In the genomic region with DNA sequence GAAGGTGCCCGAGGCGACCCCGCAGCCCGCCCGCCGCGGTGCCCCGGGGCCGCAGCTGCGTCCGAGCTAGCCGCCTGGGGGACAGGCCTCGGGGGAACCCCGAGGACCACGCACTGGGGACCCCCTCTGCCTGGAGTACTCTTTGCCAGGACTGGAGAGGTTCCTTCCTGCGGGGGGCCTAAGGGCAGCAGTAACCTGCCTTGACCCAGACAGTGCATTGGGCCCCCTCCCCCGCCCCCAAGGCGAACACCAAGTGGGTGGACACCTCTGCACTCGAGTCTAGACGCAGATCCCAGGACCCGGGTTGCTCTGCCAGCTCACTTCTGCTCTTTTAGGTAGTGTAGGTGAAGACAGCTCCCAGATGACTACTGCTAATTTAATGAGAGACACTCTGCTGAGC, we compare ENCODE assay signal across 10 mouse cellular contexts. TPM values are rescaled to one million over a fixed set of nuclear protein-coding genes. Genes with fewer than 3 reads are reported as not detected.
A peak's percentile ranks its signal among the peaks of the same experiment; 100 is the strongest.
DNase-seq lines count a peak whose midpoint lies in the region; ATAC-seq and TF ChIP-seq lines count a peak whose summit lies in the region.
"Had no signal": no experiment of that assay in that cellular context is flagged by ENCODE, and none has a peak within 500 bp of the region (broad histone marks: within the 10 kb centered on the region; RNA-seq: fewer than 3 reads in every experiment).

No protein-coding gene starts in this region.

- peaks cover 69% of the 10 kb centered on the region for H3K27me3 ChIP-seq in kidney, postnatal 0 days (ENCODE audit: insufficient read depth, low read length)
- peaks cover 96% of the 10 kb centered on the region for H3K27me3 ChIP-seq in forebrain, embryonic 10.5 days (ENCODE audit: poor library complexity, severe bottlenecking)
- H3K27me3 ChIP-seq in intestine, embryonic 16.5 days (replicated peaks; ENCODE audit: control insufficient read depth, insufficient read depth, low read length), result peaks cover 73% of the 10 kb centered on the region
- H3K27me3 ChIP-seq in neural tube, embryonic 13.5 days, result peaks cover 77% of the 10 kb centered on the region

- no peaks in the 10 kb centered on the region for H3K9me3 ChIP-seq in kidney, postnatal 0 days (replicated peaks; ENCODE audit: low read length)
- no peaks in the 10 kb centered on the region for H3K9me3 ChIP-seq in forebrain, embryonic 10.5 days
- H3K9me3 ChIP-seq in intestine, embryonic 16.5 days (ENCODE audit: control insufficient read depth, low read length), result 0 out of 2 replicates have a peak, but pooled peaks cover 5% of the 10 kb centered on the region
- H3K9me3 ChIP-seq in neural tube, embryonic 13.5 days, result no peaks in the 10 kb centered on the region

- H3K4me3 ChIP-seq in kidney, postnatal 0 days (replicated peaks; ENCODE audit: low read depth, low read length), result peak overlapping the region; percentile 34
- H3K4me3 ChIP-seq in forebrain, embryonic 10.5 days, result peak overlapping the region; percentile 48
- peak overlapping the region; percentile 46 for H3K4me3 ChIP-seq in intestine, embryonic 16.5 days (ENCODE audit: low read length)
- H3K4me3 ChIP-seq in neural tube, embryonic 13.5 days, result peak overlapping the region; percentile 88

- TF ChIP-seq CTCF in kidney, postnatal 0 days (IDR thresholded peaks at IDR 0.05; ENCODE audit: low read depth), result no peak

- no peak for DNase-seq in kidney, postnatal 0 days (ENCODE audit: low spot score)
- no peak for DNase-seq in kidney, postnatal 10 days
- no peak for DNase-seq in forebrain, embryonic 10.5 days (ENCODE audit: extremely low spot score, low spot score)
- DNase-seq in left cerebral cortex, postnatal 36 days (ENCODE audit: low spot score in 2 of 2), result no peak
- no peak for DNase-seq in spleen, adult 12 weeks (ENCODE audit: low spot score)
- DNase-seq: lung, postnatal 10 days; right cerebral cortex, adult 18-20 months had no signal

- intact Hi-C loops in left cerebral cortex, postnatal 36 days (cut with DNase I), result loop anchor here (5.0 to 10.0 kb wide), 3 partner anchors 142 to 1486 kb away; no protein-coding TSS in a partner anchor

- ATAC-seq in kidney, postnatal 0 days (replicated peaks; ENCODE audit: low FRiP score, low read depth), result 0 out of 2 replicates have a peak, but pooled peaks have one; percentile 30
- ATAC-seq in intestine, embryonic 16.5 days, result no peak
- ATAC-seq in neural tube, embryonic 13.5 days (ENCODE audit: low read depth), result no peak
- ATAC-seq in megakaryocyte, adult 5-6 weeks (ENCODE audit: poor library complexity, severe bottlenecking), result no peak

- peak overlapping the region; percentile 10; the same call in 1 of the 2 replicates for H3K9ac ChIP-seq in kidney, postnatal 0 days (ENCODE audit: low read depth, low read length)
- H3K9ac ChIP-seq in intestine, embryonic 16.5 days (ENCODE audit: low read depth, low read length), result peak overlapping the region; percentile 50
- H3K9ac ChIP-seq in neural tube, embryonic 13.5 days, result peak overlapping the region; percentile 75

- no peaks in the 10 kb centered on the region for H3K36me3 ChIP-seq in kidney, postnatal 0 days (ENCODE audit: insufficient read depth, low read length)
- H3K36me3 ChIP-seq in forebrain, embryonic 10.5 days (replicated peaks), result no peaks in the 10 kb centered on the region
- no peaks in the 10 kb centered on the region for H3K36me3 ChIP-seq in intestine, embryonic 16.5 days (ENCODE audit: control insufficient read depth, insufficient read depth, low read length)
- H3K36me3 ChIP-seq in neural tube, embryonic 13.5 days, result no peaks in the 10 kb centered on the region

- peak overlapping the region; percentile 59 for H3K4me2 ChIP-seq in kidney, postnatal 0 days (ENCODE audit: low read length)
- H3K4me2 ChIP-seq in intestine, embryonic 16.5 days (ENCODE audit: low read depth, low read length), result peak overlapping the region; percentile 66
- H3K4me2 ChIP-seq in neural tube, embryonic 13.5 days, result peak overlapping the region; percentile 76

- peaks cover 8% of the 10 kb centered on the region for H3K4me1 ChIP-seq in kidney, postnatal 0 days (replicated peaks; ENCODE audit: insufficient read depth, low read length)
- peaks cover 47% of the 10 kb centered on the region for H3K4me1 ChIP-seq in forebrain, embryonic 10.5 days
- H3K4me1 ChIP-seq in intestine, embryonic 16.5 days (ENCODE audit: control insufficient read depth, insufficient read depth, low read length), result peaks cover 15% of the 10 kb centered on the region
- peaks cover 53% of the 10 kb centered on the region for H3K4me1 ChIP-seq in neural tube, embryonic 13.5 days (replicated peaks)

- WGBS in kidney, postnatal 0 days, result under 1% methylated on average over 20 of the region's 21 CpGs
- WGBS in forebrain, embryonic 10.5 days, result 1% methylated on average over 21 of the region's 21 CpGs
- 2% methylated on average over 19 of the region's 21 CpGs for WGBS in intestine, embryonic 16.5 days
- 0% methylated on average over 21 of the region's 21 CpGs for WGBS in neural tube, embryonic 13.5 days

- no peak overlapping the region for H3K27ac ChIP-seq in kidney, postnatal 0 days
- 0 out of 2 replicates have a peak overlapping the region, but pooled peaks have one; percentile 8 for H3K27ac ChIP-seq in forebrain, embryonic 10.5 days
- no peak overlapping the region for H3K27ac ChIP-seq in intestine, embryonic 16.5 days (ENCODE audit: low read length)
- H3K27ac ChIP-seq in neural tube, embryonic 13.5 days (replicated peaks), result peak overlapping the region; percentile 86

RNA-seq across cellular contexts. Expression of a gene that starts 8.7 kb away (rescaled TPM):
- polyA plus RNA-seq in kidney, postnatal 0 days (2015; fragmentation: Nextera tagmentation; extraction: Ambion mirVana), result 0.22 and 0.30 TPM in 2 replicates
- polyA plus RNA-seq in forebrain, embryonic 10.5 days (2016; fragmentation: Nextera tagmentation; extraction: Ambion mirVana), result 1.3 TPM in 2 replicates
- polyA plus RNA-seq in intestine, embryonic 16.5 days (2015; fragmentation: Nextera tagmentation; extraction: Ambion mirVana), result 0.22 and 0.43 TPM in 2 replicates
- 23.9 and 24.1 TPM in 2 replicates for polyA plus RNA-seq in neural tube, embryonic 13.5 days (2015; fragmentation: Nextera tagmentation; extraction: Ambion mirVana)
- total RNA-seq in left cerebral cortex, postnatal 36 days (2021), result under 1 TPM; 0.32 to 0.72 TPM
- 0.47 and 0.68 TPM in 2 replicates for total RNA-seq in megakaryocyte, adult 5-6 weeks (2015)
- 0.45 and 0.62 TPM in 2 replicates for total RNA-seq in megakaryocyte, adult 5-6 weeks (2017)

Comparison
In these comparisons a context has a peak if more than half of its experiments do, and no peak if none do; other contexts are left out.
1. H3K27ac ChIP-seq: peak in forebrain, embryonic 10.5 days (single experiment) and neural tube, embryonic 13.5 days (single experiment); none in kidney, postnatal 0 days (single experiment) and intestine, embryonic 16.5 days (single experiment).
2. H3K4me3 ChIP-seq: peak in every context shown above with its lines; median percentile 88 in neural tube, embryonic 13.5 days; 48 in forebrain, embryonic 10.5 days; 46 in intestine, embryonic 16.5 days; 34 in kidney, postnatal 0 days.
3. H3K9ac ChIP-seq: peak in every context shown above with its lines; median percentile 75 in neural tube, embryonic 13.5 days; 50 in intestine, embryonic 16.5 days; 10 in kidney, postnatal 0 days.
4. RNA of a gene that starts 8.7 kb away (polyA plus RNA-seq): 23.9 to 24.1 TPM in neural tube, embryonic 13.5 days; 1.3 TPM in forebrain, embryonic 10.5 days, 0.22 to 0.43 TPM in intestine, embryonic 16.5 days and 0.22 to 0.30 TPM in kidney, postnatal 0 days; every median in the first group is over 10 times any median in the second.
5. Peak in every context shown above with its lines, with median percentiles within 50 percentile points of each other: H3K4me2 ChIP-seq.